Mouse (Mus musculus): Measurements from ENCODE around the gene Thbs3.

Thbs3 gene

GRCm38 (mm10) chr3:89214681-89215411, at the start of gene Thbs3:
TSS of gene Thbs3 (plus strand) at chr3:89215180.
- no peak for DNase-seq

GRCm38 (mm10) chr3:89165268-89165870, 49.6 kb upstream of the Thbs3 start:
- DNase-seq, result no peak

GRCm38 (mm10) chr3:89166945-89167344, 48.0 kb upstream of the Thbs3 start:
- DNase-seq, result no peak

GRCm38 (mm10) chr3:89174844-89175243, 40.1 kb upstream of the Thbs3 start:
- DNase-seq, result no peak

GRCm38 (mm10) chr3:89175544-89175943, 39.4 kb upstream of the Thbs3 start:
- no peak for DNase-seq

GRCm38 (mm10) chr3:89176421-89176820, 38.6 kb upstream of the Thbs3 start:
- DNase-seq, result no peak

GRCm38 (mm10) chr3:89177242-89178106, 37.5 kb upstream of the Thbs3 start, which contains the start of gene Scamp3:
TSS of gene Scamp3 (plus strand) at chr3:89177473.
- DNase-seq, result peak; percentile 95

- DNase-seq, result no peak
These were observed 36.9 kb upstream of the Thbs3 start for GRCm38 (mm10) chr3:89178107-89178385.

- no peak for DNase-seq
These were observed 35.9 kb upstream of the Thbs3 start for GRCm38 (mm10) chr3:89179056-89179455.

- no peak for DNase-seq
These were observed 33.1 kb upstream of the Thbs3 start for GRCm38 (mm10) chr3:89181749-89182500.

- no peak for DNase-seq
These were observed 32.4 kb upstream of the Thbs3 start for GRCm38 (mm10) chr3:89182531-89183057.

GRCm38 (mm10) chr3:89183058-89183958, 31.7 kb upstream of the Thbs3 start, which contains the start of gene Fam189b:
TSS of gene Fam189b (plus strand) at chr3:89183143.
- peak; percentile 87 for DNase-seq

- no peak for DNase-seq
These were observed 31.0 kb upstream of the Thbs3 start for GRCm38 (mm10) chr3:89183959-89184315.

- no peak for DNase-seq
These were observed 27.8 kb upstream of the Thbs3 start for GRCm38 (mm10) chr3:89187197-89187596.

- no peak for DNase-seq
These were observed 27.1 kb upstream of the Thbs3 start for GRCm38 (mm10) chr3:89187690-89188477.

GRCm38 (mm10) chr3:89188478-89188875, 26.5 kb upstream of the Thbs3 start:
- no peak for DNase-seq

GRCm38 (mm10) chr3:89190436-89190835, 24.5 kb upstream of the Thbs3 start:
- DNase-seq, result no peak

GRCm38 (mm10) chr3:89193351-89193750, 21.6 kb upstream of the Thbs3 start:
- DNase-seq, result no peak

GRCm38 (mm10) chr3:89193853-89194252, 21.1 kb upstream of the Thbs3 start:
- peak; percentile 58 for DNase-seq

- DNase-seq, result peak; percentile 94
These were observed 18.8 kb upstream of the Thbs3 start for GRCm38 (mm10) chr3:89195979-89196877.

Measured in lung, postnatal 36 days (tissue).